Mouse (Mus musculus) heart, postnatal 0 days (tissue): ENCODE measurements around the gene Ippk.

Experiments
- CTCF ChIP-seq: IDR thresholded peaks from 2 replicates; pipeline ENCODE4 v1.5.1; 2016; ENCODE audit warnings: antibody characterized with exemption, control low read depth, low read depth
- EP300 ChIP-seq: IDR thresholded peaks from 2 replicates; pipeline ENCODE4 v1.6.1; 2016; ENCODE audit warnings: antibody characterized with exemption, low read depth

DNA sequence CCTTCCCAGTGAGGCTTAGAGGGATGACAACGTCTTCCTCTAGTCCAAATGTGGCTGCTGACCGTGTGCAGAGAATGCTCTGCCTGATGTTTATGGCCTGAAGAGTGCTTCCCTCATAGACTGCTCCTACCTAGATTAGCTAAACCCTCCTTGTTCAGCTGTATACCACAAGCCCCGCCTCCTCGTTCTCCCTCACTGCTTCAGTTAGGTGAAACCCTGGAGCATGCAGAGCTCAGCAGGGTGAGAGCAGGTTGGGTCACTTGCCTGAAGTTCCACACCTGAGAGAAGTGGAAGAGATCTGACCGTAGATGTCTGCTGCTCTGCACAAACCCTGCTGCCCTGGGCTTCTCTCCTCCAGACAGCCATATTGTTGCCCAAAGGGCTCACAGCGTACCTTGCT, 46.3 kb upstream of the Ippk start:
- TF ChIP-seq CTCF (no peak), EP300 (no peak)
